Mouse (Mus musculus) E14TG2a.4 (cell line): ENCODE measurements around the gene Trim59.

Experiments used
- H3K27me3 ChIP-seq: 2 replicates; pipeline ENCODE4 v1.6.1; 2014; ENCODE audit warnings: low read length, control low read depth; ENCODE audit not compliant: insufficient read depth
- H3K36me3 ChIP-seq: 2 replicates; pipeline ENCODE4 v1.6.1; 2014; ENCODE audit warnings: low read length, control low read depth; ENCODE audit not compliant: insufficient read depth
- H3K4me1 ChIP-seq: replicated peaks from 2 replicates; pipeline ENCODE4 v1.6.1; 2014; ENCODE audit warnings: low read depth, low read length, control low read depth
- H3K4me3 ChIP-seq: replicated peaks from 2 replicates; pipeline ENCODE4 v1.5.1; 2014; ENCODE audit warnings: mild to moderate bottlenecking, low read length
- H3K9me3 ChIP-seq: 2 replicates; pipeline ENCODE4 v1.6.1; 2014; ENCODE audit warnings: low read length, control low read depth
- CTCF ChIP-seq: conservative IDR thresholded peaks from 2 replicates; pipeline ENCODE4 v1.5.1; 2014; ENCODE audit warnings: low read length
- NANOG ChIP-seq: IDR thresholded peaks from 2 replicates; pipeline ENCODE4 v1.6.1; 2014; ENCODE audit warnings: borderline replicate concordance, low read length, mixed read lengths
- POU5F1 ChIP-seq: IDR thresholded peaks from 2 replicates; pipeline ENCODE4 v1.6.1; 2014; ENCODE audit warnings: low read length, borderline replicate concordance

The Trim59 gene

DNA sequence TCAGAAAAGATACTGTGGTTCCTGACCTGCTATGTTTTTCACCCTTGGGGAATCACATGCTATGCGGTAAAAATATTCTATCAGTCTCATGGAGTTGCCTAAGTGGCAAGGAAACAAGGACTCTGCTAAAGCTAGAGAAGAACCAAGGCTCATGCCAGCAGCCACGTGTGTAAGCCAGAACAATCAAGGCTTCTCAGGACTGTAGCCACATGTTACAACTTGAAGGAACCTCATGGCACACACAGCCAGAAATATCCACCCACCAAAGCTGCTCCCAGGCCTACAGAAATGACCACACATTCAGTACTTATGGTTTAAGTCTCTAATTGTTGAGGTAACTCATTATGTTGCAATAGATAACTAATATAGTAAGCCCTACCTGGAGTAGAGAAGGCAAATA lies 58.0 kb downstream of the Trim59 start:
- Histone ChIP-seq H3K36me3 (peaks cover 33% of the 10 kb centered on the region), H3K4me3 (no peak overlapping the region), H3K9me3 (no peaks in the 10 kb centered on the region), H3K27me3 (no peaks in the 10 kb centered on the region), H3K4me1 (no peaks in the 10 kb centered on the region)
- no peak for TF ChIP-seq CTCF
- TF ChIP-seq POU5F1 = no peak
- TF ChIP-seq NANOG = no peak
